Mouse (Mus musculus): ENCODE data around the gene Txndc8. TPM values are rescaled to one million over a fixed set of nuclear protein-coding genes. Genes with fewer than 3 reads are reported as not detected.

Txndc8 gene
- not detected for total RNA-seq (2021)
- long read RNA-seq, experiment 1, result 0 reads
- long read RNA-seq, experiment 2, result 0 reads

- DNase-seq (ENCODE audit: low spot score in 2 of 2), result no peak
Observed at GRCm38 (mm10) chr4:58009024-58009423, at the start of gene Txndc8. Txndc8 (minus strand) TSS chr4:58009124.

- DNase-seq (ENCODE audit: low spot score in 2 of 2), result no peak
Observed at GRCm38 (mm10) chr4:58055653-58056052, 46.7 kb upstream of the Txndc8 start.

- no peak for DNase-seq (ENCODE audit: low spot score in 2 of 2)
Observed at GRCm38 (mm10) chr4:58054441-58054840, 45.5 kb upstream of the Txndc8 start.

GRCm38 (mm10) chr4:58050746-58051145 lies 41.8 kb upstream of the Txndc8 start:
- no peak for DNase-seq (ENCODE audit: low spot score in 2 of 2)

GRCm38 (mm10) chr4:58050276-58050675 lies 41.4 kb upstream of the Txndc8 start:
- no peak for DNase-seq (ENCODE audit: low spot score in 2 of 2)

GRCm38 (mm10) chr4:58044833-58045232 lies 35.9 kb upstream of the Txndc8 start:
- DNase-seq (ENCODE audit: low spot score in 2 of 2), result no peak

- DNase-seq (ENCODE audit: low spot score in 2 of 2), result no peak
Observed at GRCm38 (mm10) chr4:58044356-58044755, 35.4 kb upstream of the Txndc8 start.

GRCm38 (mm10) chr4:58040093-58040492 lies 31.2 kb upstream of the Txndc8 start:
- DNase-seq (ENCODE audit: low spot score in 2 of 2), result no peak

- no peak for DNase-seq (ENCODE audit: low spot score in 2 of 2)
Observed at GRCm38 (mm10) chr4:58037096-58037705, 28.3 kb upstream of the Txndc8 start.

- DNase-seq (ENCODE audit: low spot score in 2 of 2), result no peak
Observed at GRCm38 (mm10) chr4:58034663-58035062, 25.7 kb upstream of the Txndc8 start.

GRCm38 (mm10) chr4:58032714-58033113 lies 23.8 kb upstream of the Txndc8 start:
- no peak for DNase-seq (ENCODE audit: low spot score in 2 of 2)

- no peak for DNase-seq (ENCODE audit: low spot score in 2 of 2)
Observed at GRCm38 (mm10) chr4:58003501-58003900, 5.4 kb downstream of the Txndc8 start.

GRCm38 (mm10) chr4:57991425-57991824 lies 17.5 kb downstream of the Txndc8 start:
- DNase-seq (ENCODE audit: low spot score in 2 of 2), result no peak

- DNase-seq (ENCODE audit: low spot score in 2 of 2), result no peak
Observed at GRCm38 (mm10) chr4:57974400-57975117, 34.4 kb downstream of the Txndc8 start.

- no peak for DNase-seq (ENCODE audit: low spot score in 2 of 2)
Observed at GRCm38 (mm10) chr4:57973592-57974268, 35.2 kb downstream of the Txndc8 start.

- no peak for DNase-seq (ENCODE audit: low spot score in 2 of 2)
Observed at GRCm38 (mm10) chr4:57970285-57970684, 38.6 kb downstream of the Txndc8 start.

GRCm38 (mm10) chr4:57967195-57967594 lies 41.7 kb downstream of the Txndc8 start:
- DNase-seq (ENCODE audit: low spot score in 2 of 2), result no peak

- DNase-seq (ENCODE audit: low spot score in 2 of 2), result no peak
Observed at GRCm38 (mm10) chr4:57965516-57965915, 43.4 kb downstream of the Txndc8 start.

- DNase-seq (ENCODE audit: low spot score in 2 of 2), result no peak
Observed at GRCm38 (mm10) chr4:57964143-57964542, 44.8 kb downstream of the Txndc8 start.

GRCm38 (mm10) chr4:57959056-57959455 lies 49.9 kb downstream of the Txndc8 start:
- DNase-seq (ENCODE audit: low spot score in 2 of 2), result peak in 1 of 2 experiments; percentile 26

- no peak for DNase-seq (ENCODE audit: low spot score in 2 of 2)
Observed at GRCm38 (mm10) chr4:57958098-57958497, 50.8 kb downstream of the Txndc8 start.

Measured in adrenal gland, adult 18-20 months (tissue).